Mouse (Mus musculus): Measurements from ENCODE around the gene Rnf7.

The Rnf7 gene

GRCm38 (mm10) chr9:96470266-96470974, 8.1 kb downstream of the Rnf7 start:
- DNase-seq (ENCODE audit: low read depth in 2 of 2, low spot score in 2 of 2), result no peak

GRCm38 (mm10) chr9:96469556-96470265, 8.8 kb downstream of the Rnf7 start:
- DNase-seq (ENCODE audit: low read depth in 2 of 2, low spot score in 2 of 2), result no peak

- DNase-seq (ENCODE audit: low read depth in 2 of 2, low spot score in 2 of 2), result no peak
Observed at GRCm38 (mm10) chr9:96463708-96464107, 14.8 kb downstream of the Rnf7 start.

- peak in 1 of 2 experiments; percentile 18 for DNase-seq (ENCODE audit: low read depth in 2 of 2, low spot score in 2 of 2)
Observed at GRCm38 (mm10) chr9:96461607-96462006, 16.9 kb downstream of the Rnf7 start.

- no peak for DNase-seq (ENCODE audit: low read depth in 2 of 2, low spot score in 2 of 2)
Observed at GRCm38 (mm10) chr9:96460117-96460865, 18.2 kb downstream of the Rnf7 start.

GRCm38 (mm10) chr9:96455618-96456017, 22.9 kb downstream of the Rnf7 start:
- no peak for DNase-seq (ENCODE audit: low read depth in 2 of 2, low spot score in 2 of 2)

- DNase-seq (ENCODE audit: low read depth in 2 of 2, low spot score in 2 of 2), result no peak
Observed at GRCm38 (mm10) chr9:96452956-96453355, 25.5 kb downstream of the Rnf7 start.

GRCm38 (mm10) chr9:96450900-96451720, 27.4 kb downstream of the Rnf7 start:
- no peak for DNase-seq (ENCODE audit: low read depth in 2 of 2, low spot score in 2 of 2)

- no peak for DNase-seq (ENCODE audit: low read depth in 2 of 2, low spot score in 2 of 2)
Observed at GRCm38 (mm10) chr9:96449514-96449913, 29.0 kb downstream of the Rnf7 start.

- no peak for DNase-seq (ENCODE audit: low read depth in 2 of 2, low spot score in 2 of 2)
Observed at GRCm38 (mm10) chr9:96445351-96445750, 33.1 kb downstream of the Rnf7 start.

- peak in 1 of 2 experiments; percentile 26 for DNase-seq (ENCODE audit: low read depth in 2 of 2, low spot score in 2 of 2)
Observed at GRCm38 (mm10) chr9:96442081-96442480, 36.4 kb downstream of the Rnf7 start.

GRCm38 (mm10) chr9:96438334-96438871, 40.1 kb downstream of the Rnf7 start:
- DNase-seq (ENCODE audit: low read depth in 2 of 2, low spot score in 2 of 2), result peak; percentile 38 to 60

- DNase-seq (ENCODE audit: low read depth in 2 of 2, low spot score in 2 of 2), result peak; percentile 61 to 74
Observed at GRCm38 (mm10) chr9:96437805-96438333, 40.6 kb downstream of the Rnf7 start.

GRCm38 (mm10) chr9:96436901-96437804, 41.3 kb downstream of the Rnf7 start:
- peak; percentile 22 to 45 for DNase-seq (ENCODE audit: low read depth in 2 of 2, low spot score in 2 of 2)

GRCm38 (mm10) chr9:96432575-96432974, 45.9 kb downstream of the Rnf7 start:
- DNase-seq (ENCODE audit: low read depth in 2 of 2, low spot score in 2 of 2), result no peak

GRCm38 (mm10) chr9:96431081-96431480, 47.4 kb downstream of the Rnf7 start:
- DNase-seq (ENCODE audit: low read depth in 2 of 2, low spot score in 2 of 2), result no peak

- DNase-seq (ENCODE audit: low read depth in 2 of 2, low spot score in 2 of 2), result no peak
Observed at GRCm38 (mm10) chr9:96428336-96429046, 50.0 kb downstream of the Rnf7 start.

- no peak for DNase-seq (ENCODE audit: low read depth in 2 of 2, low spot score in 2 of 2)
Observed at GRCm38 (mm10) chr9:96424027-96424426, 54.4 kb downstream of the Rnf7 start.
